Mouse (Mus musculus) CH12.LX (cell line): ENCODE measurements around the gene Msmp. TPM values are rescaled to one million over a fixed set of nuclear protein-coding genes. Genes with fewer than 3 reads are reported as not detected.
A peak's percentile ranks its signal among the peaks of the same experiment; 100 is the strongest.
"Not testable (repeated sequence)": the region's sequence is repeated elsewhere in the genome, so short reads cannot be mapped to it uniquely, and the experiment has no call there.

Source experiments
- DNase-seq: peaks from one replicate; pipeline ENCODE4 v3.0.0-alpha.2; 2013; ENCODE audit errors: extremely low read depth
- H3K27ac ChIP-seq: 2 replicates; pipeline ENCODE4 v1.5.1; 2012; ENCODE audit warnings: low read depth, mild to moderate bottlenecking, control low read depth, moderate library complexity; ENCODE audit not compliant: insufficient read depth
- H3K27me3 ChIP-seq: replicated peaks from 2 replicates; pipeline ENCODE3; 2012; ENCODE audit warnings: inconsistent platforms
- H3K36me3 ChIP-seq, 2 experiments: replicated peaks in 1 of 2; 2 replicates each; pipeline versions ENCODE3 to v1.6.1; 2012; ENCODE audit warnings: inconsistent platforms in 1 of 2, low read length in 1 of 2, mild to moderate bottlenecking in 1 of 2, mixed read lengths in 1 of 2, moderate library complexity in 1 of 2; ENCODE audit not compliant: control insufficient read depth in 1 of 2, insufficient read depth in 1 of 2
- H3K4me1 ChIP-seq, 2 experiments: 2 replicates each; pipeline ENCODE4 v1.6.1; 2012; ENCODE audit warnings: inconsistent platforms in 1 of 2, moderate library complexity in 1 of 2; ENCODE audit not compliant: insufficient read depth in 2 of 2, control insufficient read depth in 1 of 2
- H3K4me2 ChIP-seq: 2 replicates; pipeline ENCODE4 v1.6.1; 2012; ENCODE audit warnings: low read depth, mild to moderate bottlenecking, control low read depth; ENCODE audit not compliant: poor library complexity, insufficient read depth, severe bottlenecking
- H3K4me3 ChIP-seq, 3 experiments: fragments of 150-350 bp in 1 of 3; sonication (generic) in 1 of 3; replicated peaks in 1 of 3; 2 replicates each; pipeline versions ENCODE3 to v1.5.1; 2011 to 2012; ENCODE audit warnings: low read depth in 2 of 3, low read length in 2 of 3, mild to moderate bottlenecking in 2 of 3, moderate library complexity in 2 of 3, control low read depth in 1 of 3, improper control_type of control experiment in 1 of 3, inconsistent platforms in 1 of 3, mixed read lengths in 1 of 3; ENCODE audit not compliant: poor library complexity in 1 of 3
- H3K79me2 ChIP-seq: replicated peaks from 2 replicates; pipeline ENCODE4 v1.6.1; 2012; ENCODE audit warnings: mild to moderate bottlenecking, moderate library complexity; ENCODE audit not compliant: control insufficient read depth, poor library complexity, insufficient read depth, severe bottlenecking; ENCODE audit errors: extremely low read depth
- H3K9ac ChIP-seq: 2 replicates; pipeline ENCODE4 v1.6.1; 2012; ENCODE audit warnings: low read depth, mild to moderate bottlenecking, control low read depth, moderate library complexity; ENCODE audit not compliant: insufficient read depth
- H3K9me3 ChIP-seq: replicated peaks from 2 replicates; pipeline ENCODE3; 2012; ENCODE audit warnings: low read length, inconsistent platforms, mixed read lengths
- CHD2 ChIP-seq: IDR thresholded peaks from 2 replicates; pipeline ENCODE4 v1.6.1; 2011; ENCODE audit warnings: low read length, improper control_type of control experiment
- CTCF ChIP-seq, 2 experiments: IDR thresholded peaks in 1 of 2; conservative IDR thresholded peaks in 1 of 2; 2 replicates each; pipeline ENCODE4 v1.5.1; 2011 to 2012; ENCODE audit warnings: low read depth in 2 of 2, low read length in 2 of 2, improper control_type of control experiment in 1 of 2, inconsistent platforms in 1 of 2, mild to moderate bottlenecking in 1 of 2, moderate library complexity in 1 of 2
- ELF1 ChIP-seq: IDR thresholded peaks from 2 replicates; pipeline ENCODE4 v1.6.1; 2014; ENCODE audit warnings: low read depth, mild to moderate bottlenecking, inconsistent platforms, low read length, improper control_type of control experiment
- HCFC1 ChIP-seq: IDR thresholded peaks from 2 replicates; pipeline ENCODE4 v1.6.1; 2012; ENCODE audit warnings: low read depth, mild to moderate bottlenecking, inconsistent platforms, low read length, improper control_type of control experiment
- IRF4 ChIP-seq: IDR thresholded peaks from 2 replicates; pipeline ENCODE4 v1.6.1; 2014; ENCODE audit warnings: low read depth, mild to moderate bottlenecking, inconsistent platforms, low read length, improper control_type of control experiment
- JUN ChIP-seq: IDR thresholded peaks from 2 replicates; pipeline ENCODE4 v1.6.1; 2011; ENCODE audit warnings: low read depth, mild to moderate bottlenecking, low read length, improper control_type of control experiment, moderate library complexity; ENCODE audit not compliant: insufficient read depth
- KAT2A ChIP-seq: IDR thresholded peaks from 2 replicates; pipeline ENCODE4 v1.6.1; 2012; ENCODE audit warnings: low read length, improper control_type of control experiment, inconsistent platforms; ENCODE audit not compliant: insufficient replicate concordance
- MAFK ChIP-seq: IDR thresholded peaks from 2 replicates; pipeline ENCODE4 v1.6.1; 2011; ENCODE audit warnings: low read length, improper control_type of control experiment; ENCODE audit not compliant: insufficient replicate concordance
- MEF2A ChIP-seq: IDR thresholded peaks from 2 replicates; pipeline ENCODE4 v1.6.1; 2014; ENCODE audit warnings: low read depth, mild to moderate bottlenecking, inconsistent platforms, low read length, improper control_type of control experiment, borderline replicate concordance
- NELFE ChIP-seq: IDR thresholded peaks from 2 replicates; pipeline ENCODE4 v1.6.1; 2011; ENCODE audit warnings: low read depth, low read length, improper control_type of control experiment
- RAD21 ChIP-seq: IDR thresholded peaks from 2 replicates; pipeline ENCODE4 v1.6.1; 2011; ENCODE audit warnings: low read depth, mild to moderate bottlenecking, low read length, improper control_type of control experiment, moderate library complexity
- RCOR1 ChIP-seq: conservative IDR thresholded peaks from 2 replicates; pipeline ENCODE4 v1.6.1; 2012; ENCODE audit warnings: low read depth, mild to moderate bottlenecking, inconsistent platforms, low read length, improper control_type of control experiment
- SMC3 ChIP-seq: IDR thresholded peaks from 2 replicates; pipeline ENCODE4 v1.6.1; 2011; ENCODE audit warnings: low read depth, low read length, improper control_type of control experiment
- TBP ChIP-seq: conservative IDR thresholded peaks from 2 replicates; pipeline ENCODE4 v1.6.1; 2011; ENCODE audit warnings: low read depth, low read length, improper control_type of control experiment
- USF1 ChIP-seq: IDR thresholded peaks from 2 replicates; pipeline ENCODE4 v1.6.1; 2014; ENCODE audit warnings: low read depth, mild to moderate bottlenecking, inconsistent platforms, low read length, improper control_type of control experiment
- ZC3H11A ChIP-seq: IDR thresholded peaks from 2 replicates; pipeline ENCODE4 v1.6.1; 2012; ENCODE audit warnings: low read depth, mild to moderate bottlenecking, inconsistent platforms, low read length, improper control_type of control experiment
- ZNF384 ChIP-seq: IDR thresholded peaks from 2 replicates; pipeline ENCODE4 v1.6.1; 2012; ENCODE audit warnings: low read depth, low read length, improper control_type of control experiment, inconsistent platforms
- dilution Hi-C: fragments of 300-500 bp; cut with MboI; formaldehyde crosslinking; loops from 2 replicates; pipeline ENCODE4 v1.14.3; 2020; ENCODE audit warnings: low sequenced_read_pairs; ENCODE audit not compliant: extremely low pct_unique_long_range_greater_than_20kb, extremely low pct_ligation_motif_present
- in situ Hi-C: fragments of 300-500 bp; cut with MboI; formaldehyde crosslinking; loops from 3 replicates; pipeline ENCODE4 v1.14.3; 2019; ENCODE audit warnings: low sequenced_read_pairs, low pct_ligation_motif_present, low pct_unique_long_range_greater_than_20kb, mixed read lengths
- polyA plus RNA-seq: library from polyadenylated mRNA; unstranded; fragments of >175 nt; gene quantifications from 2 replicates; pipeline ENCODE4 v1.2.1, GENCODE M21; 2012; ENCODE audit warnings: low read depth; ENCODE audit not compliant: insufficient read length
- total RNA-seq, 2 experiments: library from RNA; depleted of rRNA; stranded (reverse); fragments of 300-350 nt in 1 of 2; fragments of >200 nt in 1 of 2; gene quantifications; 2 replicates each; pipeline ENCODE4 v1.2.3; 2012 to 2014

The Msmp gene
- total and polyA plus RNA-seq, 3 experiments: 0.72 to 5.9 TPM; not detected in 1

DNA sequence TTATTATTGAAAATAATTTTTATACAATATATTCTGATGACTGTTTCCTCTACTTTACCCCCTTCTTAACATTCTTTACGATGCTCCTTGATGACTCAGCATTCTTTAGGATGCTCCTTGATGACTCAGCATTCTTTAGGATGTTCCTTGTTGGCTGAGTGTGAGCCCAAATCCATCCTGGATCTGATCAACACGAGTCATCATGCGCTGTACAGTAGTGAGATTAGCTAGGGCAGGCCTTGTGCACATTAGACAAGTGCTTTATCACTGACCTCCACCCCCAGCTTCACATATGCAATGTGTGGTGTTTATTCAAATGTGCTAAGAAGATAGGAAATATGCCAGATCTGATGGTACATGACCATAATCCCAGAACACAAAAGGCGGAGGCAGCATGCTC lies 13.9 kb upstream of the Msmp start:
- H3K4me3 ChIP-seq: no peak overlapping the region
- in situ Hi-C loops: no loop called here
- TF ChIP-seq MAFK (peak; percentile 85), USF1 (no peak)
- H3K36me3 ChIP-seq: no peaks in the 10 kb centered on the region
- no peak overlapping the region for H3K27ac ChIP-seq
- H3K9me3 ChIP-seq: no peaks in the 10 kb centered on the region
- H3K4me1 ChIP-seq: no peaks in the 10 kb centered on the region
- dilution Hi-C loops: no loop called here
- H3K4me2 ChIP-seq: no peak overlapping the region
- H3K9ac ChIP-seq: no peak overlapping the region
- no peak for DNase-seq
- no peaks in the 10 kb centered on the region for H3K79me2 ChIP-seq
- H3K27me3 ChIP-seq: peaks cover 4% of the 10 kb centered on the region

DNA sequence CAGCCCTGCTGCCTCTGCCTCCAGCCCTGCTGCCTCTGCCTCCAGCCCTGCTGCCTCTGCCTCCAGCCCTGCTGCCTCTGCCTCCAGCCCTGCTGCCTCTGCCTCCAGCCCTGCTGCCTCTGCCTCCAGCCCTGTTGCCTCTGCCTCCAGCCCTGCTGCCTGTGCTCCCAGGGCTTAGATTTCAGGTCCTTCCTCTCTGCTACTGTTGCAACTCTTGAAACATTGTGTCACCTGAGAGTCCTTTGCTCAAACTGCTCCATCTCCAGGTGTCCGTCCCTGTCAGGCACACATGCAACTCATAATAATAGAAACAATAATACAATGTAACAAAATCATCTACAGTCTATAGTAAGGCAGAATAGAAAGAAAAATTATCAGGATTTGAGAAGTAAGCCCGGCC lies 12.3 kb upstream of the Msmp start:
- H3K4me1 ChIP-seq, H3K4me2 ChIP-seq, DNase-seq, H3K9ac ChIP-seq, H3K9me3 ChIP-seq, H3K27ac ChIP-seq, H3K27me3 ChIP-seq, in situ Hi-C loops, H3K79me2 ChIP-seq, H3K36me3 ChIP-seq, H3K4me3 ChIP-seq, dilution Hi-C loops: not testable (repeated sequence)

DNA sequence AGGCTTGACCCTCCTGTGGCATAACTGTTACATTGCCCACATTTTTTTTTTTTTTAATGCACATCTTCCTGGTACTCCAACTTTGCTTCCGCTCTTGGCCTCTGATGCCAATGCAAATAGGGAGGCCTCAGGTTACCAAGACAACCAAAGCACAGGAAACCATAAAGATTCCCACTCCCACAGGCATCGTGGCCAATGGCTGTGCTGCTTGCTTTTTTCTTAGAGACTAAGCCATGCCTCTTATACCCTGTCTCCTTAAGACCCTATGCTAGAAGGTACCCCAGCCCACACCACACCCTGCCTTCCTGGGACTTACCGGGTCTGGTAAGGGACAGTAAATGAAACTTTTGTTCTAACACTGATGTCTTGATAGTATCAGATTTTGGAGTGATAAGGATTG lies 9.2 kb upstream of the Msmp start:
- Histone ChIP-seq H3K4me1 (no peaks in the 10 kb centered on the region), H3K4me2 (no peak overlapping the region), H3K9ac (no peak overlapping the region), H3K79me2 (no peaks in the 10 kb centered on the region), H3K9me3 (no peaks in the 10 kb centered on the region), H3K27me3 (no peaks in the 10 kb centered on the region), H3K27ac (no peak overlapping the region), H3K36me3 (no peaks in the 10 kb centered on the region), H3K4me3 (no peak overlapping the region)
- in situ Hi-C loops (no loop called here), dilution Hi-C loops (no loop called here)
- DNase-seq: no peak
- TF ChIP-seq TBP: no peak
- TF ChIP-seq RCOR1: no peak
- no peak for TF ChIP-seq JUN
- TF ChIP-seq RAD21: no peak
- no peak for TF ChIP-seq MEF2A
- no peak for TF ChIP-seq HCFC1
- no peak for TF ChIP-seq IRF4
- no peak for TF ChIP-seq ZNF384
- TF ChIP-seq CHD2: no peak
- TF ChIP-seq ELF1: no peak
- no peak for TF ChIP-seq CTCF (conservative IDR thresholded peaks at IDR 0.05 in 1 of 2, IDR thresholded peaks at IDR 0.05 in 1 of 2; ENCODE audit: low read depth in 2 of 2, low read length in 2 of 2)
- TF ChIP-seq NELFE: no peak
- TF ChIP-seq SMC3: no peak
- TF ChIP-seq ZC3H11A: no peak
- TF ChIP-seq KAT2A: no peak
